8 mouse cellular contexts compared by ENCODE assay signal in the genomic region with DNA sequence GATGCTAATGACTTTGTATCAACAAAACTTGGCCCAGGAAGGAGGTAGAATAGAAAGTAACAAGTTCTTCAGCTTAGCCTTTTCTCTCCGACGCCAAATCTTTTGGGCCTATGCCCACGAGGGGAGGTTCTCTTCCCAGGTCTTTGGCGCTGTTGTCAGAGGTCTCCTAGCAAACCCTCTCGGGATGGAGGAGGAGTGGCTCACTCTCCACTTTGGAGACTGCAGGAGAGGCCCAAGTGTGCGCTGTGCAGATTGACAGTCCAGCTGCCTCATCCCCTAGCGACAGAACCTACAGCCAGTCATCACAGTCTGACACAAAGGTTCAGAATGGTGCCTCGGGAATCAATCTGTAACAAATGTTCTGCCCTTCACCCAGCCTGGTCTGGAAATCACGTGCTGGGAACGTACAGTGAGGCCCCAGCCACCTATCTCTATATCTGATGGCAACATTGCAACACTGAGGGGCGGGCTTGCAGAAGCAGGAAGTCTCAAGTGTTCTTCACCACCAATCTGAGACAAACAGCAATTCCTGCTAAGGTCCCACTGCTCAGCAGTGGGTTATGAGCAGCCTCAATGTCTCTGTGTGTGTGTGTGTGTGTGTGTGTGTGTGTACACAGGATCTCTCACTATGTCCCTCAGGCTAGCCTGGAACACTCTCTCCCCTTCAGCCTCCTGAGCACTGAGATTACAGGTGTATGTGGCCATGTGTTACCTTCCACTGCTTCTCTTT. TPM values are rescaled to one million over a fixed set of nuclear protein-coding genes. Genes with fewer than 3 reads are reported as not detected.
DNase-seq lines count a peak whose midpoint lies in the region; ATAC-seq lines count a peak whose summit lies in the region.

No protein-coding gene starts in this region.

- WGBS in hindbrain, embryonic 11.5 days, result 70% methylated on average over 11 of the region's 11 CpGs
- WGBS in hindbrain, embryonic 10.5 days, result 70% methylated on average over 11 of the region's 11 CpGs
- WGBS in heart, embryonic 14.5 days, result 25% methylated on average over 11 of the region's 11 CpGs
- WGBS in liver, embryonic 13.5 days (ENCODE audit: insufficient replicate concordance), result 23% methylated on average over 11 of the region's 11 CpGs

- H3K27ac ChIP-seq in hindbrain, embryonic 11.5 days (ENCODE audit: low read depth, low read length), result no peak overlapping the region
- H3K27ac ChIP-seq in hindbrain, embryonic 10.5 days, result no peak overlapping the region; the same call in 1 of the 2 replicates
- peak overlapping the region; percentile 54 to 80 for H3K27ac ChIP-seq in heart, embryonic 14.5 days (replicated peaks in 1 of 2; ENCODE audit: control insufficient read depth in 1 of 2, insufficient read depth in 1 of 2, low read depth in 2 of 2, low read length in 2 of 2)
- peak overlapping the region; percentile 79 for H3K27ac ChIP-seq in liver, embryonic 13.5 days

- H3K27me3 ChIP-seq in hindbrain, embryonic 11.5 days (ENCODE audit: control insufficient read depth, insufficient read depth, low read length), result no peaks in the 10 kb centered on the region
- no peaks in the 10 kb centered on the region for H3K27me3 ChIP-seq in hindbrain, embryonic 10.5 days (ENCODE audit: insufficient read depth, poor library complexity, severe bottlenecking)
- H3K27me3 ChIP-seq in heart, embryonic 14.5 days (ENCODE audit: control insufficient read depth, insufficient read depth, low read length), result no peaks in the 10 kb centered on the region
- no peaks in the 10 kb centered on the region for H3K27me3 ChIP-seq in liver, embryonic 13.5 days

- H3K9me3 ChIP-seq in hindbrain, embryonic 11.5 days (ENCODE audit: control insufficient read depth, low read length), result no peaks in the 10 kb centered on the region
- H3K9me3 ChIP-seq in hindbrain, embryonic 10.5 days, result no peaks in the 10 kb centered on the region
- no peaks in the 10 kb centered on the region for H3K9me3 ChIP-seq in heart, embryonic 14.5 days (ENCODE audit: control insufficient read depth, low read length)
- no peaks in the 10 kb centered on the region for H3K9me3 ChIP-seq in liver, embryonic 13.5 days (replicated peaks)

- H3K9ac ChIP-seq in hindbrain, embryonic 11.5 days (ENCODE audit: low read depth, low read length), result no peak overlapping the region
- no peak overlapping the region; the same call in 1 of the 2 replicates for H3K9ac ChIP-seq in heart, embryonic 14.5 days (ENCODE audit: low read length)
- peak overlapping the region; percentile 58 for H3K9ac ChIP-seq in liver, embryonic 13.5 days

- peaks cover 2% of the 10 kb centered on the region; the same call in 1 of the 2 replicates for H3K4me1 ChIP-seq in hindbrain, embryonic 11.5 days (replicated peaks; ENCODE audit: control insufficient read depth, insufficient read depth, low read length)
- H3K4me1 ChIP-seq in hindbrain, embryonic 10.5 days (replicated peaks), result peaks cover 63% of the 10 kb centered on the region
- H3K4me1 ChIP-seq in heart, embryonic 14.5 days (ENCODE audit: control insufficient read depth in 2 of 2, insufficient read depth in 2 of 2, low read length in 2 of 2), result peaks cover 50 to 62% of the 10 kb centered on the region in 2 experiments
- peaks cover 73% of the 10 kb centered on the region for H3K4me1 ChIP-seq in liver, embryonic 13.5 days (replicated peaks)

- H3K4me3 ChIP-seq in hindbrain, embryonic 11.5 days (ENCODE audit: low read depth, low read length), result no peak overlapping the region
- no peak overlapping the region for H3K4me3 ChIP-seq in hindbrain, embryonic 10.5 days
- no peak overlapping the region for H3K4me3 ChIP-seq in heart, embryonic 14.5 days (ENCODE audit: control insufficient read depth in 1 of 2, insufficient read depth in 1 of 2, low read depth in 1 of 2, low read length in 2 of 2)
- H3K4me3 ChIP-seq in liver, embryonic 13.5 days (replicated peaks), result peak overlapping the region; percentile 25

- H3K4me2 ChIP-seq in hindbrain, embryonic 11.5 days (replicated peaks; ENCODE audit: low read depth, low read length), result no peak overlapping the region
- peak overlapping the region; percentile 40 for H3K4me2 ChIP-seq in heart, embryonic 14.5 days (ENCODE audit: low read length)
- peak overlapping the region; percentile 57 for H3K4me2 ChIP-seq in liver, embryonic 13.5 days

- H3K36me3 ChIP-seq in hindbrain, embryonic 11.5 days (ENCODE audit: control insufficient read depth, insufficient read depth, low read length), result no peaks in the 10 kb centered on the region
- H3K36me3 ChIP-seq in hindbrain, embryonic 10.5 days, result no peaks in the 10 kb centered on the region
- H3K36me3 ChIP-seq in heart, embryonic 14.5 days (ENCODE audit: control insufficient read depth, insufficient read depth, low read length), result no peaks in the 10 kb centered on the region
- H3K36me3 ChIP-seq in liver, embryonic 13.5 days, result peaks cover 13% of the 10 kb centered on the region

- peak; percentile 55; the same call in 1 of the 2 replicates for ATAC-seq in hindbrain, embryonic 11.5 days (ENCODE audit: low FRiP score)
- ATAC-seq in heart, embryonic 14.5 days (ENCODE audit: insufficient number of reproducible peaks, insufficient read depth, low FRiP score, low read depth), result no peak
- peak; percentile 63 for ATAC-seq in liver, embryonic 13.5 days (ENCODE audit: low read depth)

- DNase-seq in hindbrain, embryonic 11.5 days (ENCODE audit: low spot score), result no peak
- DNase-seq in hindbrain, embryonic 10.5 days (ENCODE audit: low spot score), result no peak
- peak; percentile 69 for DNase-seq in T-cell, adult 2 months (ENCODE audit: low spot score)
- DNase-seq in liver, embryonic 13.5 days, result peak; percentile 48
- peak; percentile 83 for DNase-seq in naive thymus-derived CD4-positive, alpha-beta T cell, adult 2 months (ENCODE audit: low read depth)
- no peak for DNase-seq in frontal cortex, adult 2 months (ENCODE audit: extremely low spot score in 1 of 2, low spot score in 1 of 2)
- DNase-seq in embryo, embryonic 11 days, result no peak

RNA-seq across cellular contexts. Expression of a gene that starts 12.4 kb away (rescaled TPM):
- polyA plus RNA-seq in hindbrain, embryonic 11.5 days (2014; fragmentation: Nextera tagmentation; extraction: Ambion mirVana), result 13.0 and 16.0 TPM in 2 replicates
- 11.1 and 12.6 TPM in 2 replicates for polyA plus RNA-seq in hindbrain, embryonic 10.5 days (2016; fragmentation: Nextera tagmentation; extraction: Ambion mirVana)
- polyA plus RNA-seq in heart, embryonic 14.5 days (2014; fragmentation: Nextera tagmentation; extraction: Ambion mirVana), result 15.3 and 15.7 TPM in 2 replicates
- 11.1 and 14.5 TPM in 2 replicates for polyA plus RNA-seq in liver, embryonic 13.5 days (2015; fragmentation: Nextera tagmentation; extraction: Ambion mirVana)
- polyA plus RNA-seq in frontal cortex, adult 2 months (2012; rRNA removed), result 28.7 and 35.3 TPM in 2 replicates

Comparison
In these comparisons a context has a peak if more than half of its experiments do, and no peak if none do; other contexts are left out.
1. DNase-seq: peak in T-cell, adult 2 months (single experiment), liver, embryonic 13.5 days (single experiment) and naive thymus-derived CD4-positive, alpha-beta T cell, adult 2 months (single experiment); none in hindbrain, embryonic 11.5 days (single experiment), hindbrain, embryonic 10.5 days (single experiment), frontal cortex, adult 2 months (0 of 2) and embryo, embryonic 11 days (single experiment).
2. H3K27ac ChIP-seq: peak in heart, embryonic 14.5 days (2 of 2) and liver, embryonic 13.5 days (single experiment); none in hindbrain, embryonic 11.5 days (single experiment) and hindbrain, embryonic 10.5 days (single experiment).